Mouse (Mus musculus) embryonic facial prominence, embryonic 13.5 days (tissue): ENCODE data around the gene Synpo2. TPM values are rescaled to one million over a fixed set of nuclear protein-coding genes. Genes with fewer than 3 reads are reported as not detected.

Experiments
- ATAC-seq: fragments of 200-750 bp; cut with Nextera tagmentation; 2 replicates; pipeline ENCODE4 v1.8.0; 2017; ENCODE audit warnings: low read depth; ENCODE audit not compliant: insufficient number of reproducible peaks, insufficient read depth, low FRiP score, low TSS enrichment
- H3K27ac ChIP-seq: fragments of 300-500 bp; sonication (generic); 2 replicates; pipeline ENCODE4 v1.5.1; 2015; ENCODE audit warnings: moderate library complexity, mild to moderate bottlenecking, inconsistent platforms
- H3K27me3 ChIP-seq: fragments of 300-500 bp; sonication (generic); 2 replicates; pipeline ENCODE4 v1.6.1; 2015; ENCODE audit warnings: mild to moderate bottlenecking, inconsistent platforms
- H3K36me3 ChIP-seq: fragments of 300-500 bp; sonication (generic); 2 replicates; pipeline ENCODE4 v1.6.1; 2015; ENCODE audit warnings: mild to moderate bottlenecking, inconsistent platforms
- H3K4me1 ChIP-seq: fragments of 300-500 bp; sonication (generic); 2 replicates; pipeline ENCODE4 v1.6.1; 2015; ENCODE audit warnings: inconsistent platforms
- H3K4me2 ChIP-seq: fragments of 300-500 bp; sonication (generic); 2 replicates; pipeline ENCODE4 v1.6.1; 2015; ENCODE audit warnings: moderate library complexity, mild to moderate bottlenecking, inconsistent platforms
- H3K4me3 ChIP-seq: fragments of 300-500 bp; sonication (generic); 2 replicates; pipeline ENCODE4 v1.5.1; 2015; ENCODE audit warnings: mild to moderate bottlenecking, inconsistent platforms
- H3K9ac ChIP-seq: fragments of 300-500 bp; sonication (generic); 2 replicates; pipeline ENCODE4 v1.6.1; 2015; ENCODE audit warnings: mild to moderate bottlenecking, inconsistent platforms
- H3K9me3 ChIP-seq: fragments of 300-500 bp; sonication (generic); 2 replicates; pipeline ENCODE4 v1.6.1; 2016; ENCODE audit warnings: inconsistent platforms
- WGBS: fragments of 180-500 bp; shearing (Covaris S2); methylation state at CpG from one replicate; pipeline ENCODE4 v1.1.7; 2015; ENCODE audit warnings: mixed read lengths; 5-methylcytosine and 5-hydroxymethylcytosine counted together
- polyA plus RNA-seq: library from polyadenylated mRNA; unstranded; fragments of >200 nt; fragmentation: Nextera tagmentation; extraction: Ambion mirVana; gene quantifications from 2 replicates; pipeline ENCODE4 v1.2.1, GENCODE M21; 2015

The Synpo2 gene
- polyA plus RNA-seq, 1 experiment from 2014 or later = 7.2 TPM

GRCm38 (mm10) chr3:123163192-123163523 is 72.8 kb downstream of the Synpo2 start:
- no peaks in the 10 kb centered on the region for H3K27me3 ChIP-seq
- no peak overlapping the region for H3K4me2 ChIP-seq
- 33% methylated on average over 4 of the region's 4 CpGs for WGBS
- ATAC-seq = no peak
- H3K4me1 ChIP-seq = peaks cover 25% of the 10 kb centered on the region
- no peak overlapping the region for H3K4me3 ChIP-seq
- no peaks in the 10 kb centered on the region for H3K36me3 ChIP-seq
- H3K9ac ChIP-seq = no peak overlapping the region
- H3K9me3 ChIP-seq = no peaks in the 10 kb centered on the region
- H3K27ac ChIP-seq = no peak overlapping the region

GRCm38 (mm10) chr3:123162289-123163191 is 73.4 kb downstream of the Synpo2 start:
- H3K4me2 ChIP-seq = no peak overlapping the region
- 44% methylated on average over 6 of the region's 6 CpGs for WGBS
- no peaks in the 10 kb centered on the region for H3K9me3 ChIP-seq
- H3K9ac ChIP-seq = no peak overlapping the region
- no peak for ATAC-seq
- no peak overlapping the region for H3K27ac ChIP-seq
- H3K4me1 ChIP-seq = peaks cover 25% of the 10 kb centered on the region
- H3K36me3 ChIP-seq = no peaks in the 10 kb centered on the region
- H3K4me3 ChIP-seq = no peak overlapping the region
- H3K27me3 ChIP-seq = no peaks in the 10 kb centered on the region

- Histone ChIP-seq H3K4me1 (peaks cover 25% of the 10 kb centered on the region), H3K27me3 (no peaks in the 10 kb centered on the region), H3K36me3 (no peaks in the 10 kb centered on the region), H3K4me3 (no peak overlapping the region), H3K27ac (no peak overlapping the region), H3K4me2 (no peak overlapping the region), H3K9ac (no peak overlapping the region), H3K9me3 (no peaks in the 10 kb centered on the region)
- no peak for ATAC-seq
- WGBS = 14% methylated on average over 4 of the region's 4 CpGs
These were observed 75.2 kb downstream of the Synpo2 start for GRCm38 (mm10) chr3:123160792-123161191.

- H3K27me3 ChIP-seq = no peaks in the 10 kb centered on the region
- 27% methylated on average over 9 of the region's 9 CpGs for WGBS
- H3K36me3 ChIP-seq = no peaks in the 10 kb centered on the region
- no peak overlapping the region for H3K9ac ChIP-seq
- no peak overlapping the region for H3K4me2 ChIP-seq
- peak; percentile 21; the same call in 1 of the 2 replicates for ATAC-seq
- H3K9me3 ChIP-seq = no peaks in the 10 kb centered on the region
- no peak overlapping the region for H3K4me3 ChIP-seq
- no peak overlapping the region for H3K27ac ChIP-seq
- peaks cover 19% of the 10 kb centered on the region for H3K4me1 ChIP-seq
These were observed 76.7 kb downstream of the Synpo2 start for GRCm38 (mm10) chr3:123159139-123159824.

GRCm38 (mm10) chr3:123158579-123158978 is 77.4 kb downstream of the Synpo2 start:
- no peaks in the 10 kb centered on the region for H3K36me3 ChIP-seq
- H3K4me1 ChIP-seq = peaks cover 21% of the 10 kb centered on the region
- ATAC-seq = no peak
- no peak overlapping the region for H3K4me2 ChIP-seq
- H3K27me3 ChIP-seq = no peaks in the 10 kb centered on the region
- no peaks in the 10 kb centered on the region for H3K9me3 ChIP-seq
- 40% methylated on average over 6 of the region's 6 CpGs for WGBS
- no peak overlapping the region for H3K9ac ChIP-seq
- no peak overlapping the region for H3K4me3 ChIP-seq
- H3K27ac ChIP-seq = no peak overlapping the region

GRCm38 (mm10) chr3:123153337-123153736 is 82.6 kb downstream of the Synpo2 start:
- Histone ChIP-seq H3K9me3 (no peaks in the 10 kb centered on the region), H3K4me1 (peaks cover 3% of the 10 kb centered on the region; the same call in 1 of the 2 replicates), H3K27ac (no peak overlapping the region), H3K4me3 (no peak overlapping the region), H3K4me2 (no peak overlapping the region), H3K36me3 (no peaks in the 10 kb centered on the region), H3K9ac (no peak overlapping the region), H3K27me3 (no peaks in the 10 kb centered on the region)
- ATAC-seq = no peak
- WGBS = 77% methylated on average over 8 of the region's 8 CpGs

- Histone ChIP-seq H3K4me2 (no peak overlapping the region), H3K4me1 (peaks cover 3% of the 10 kb centered on the region; the same call in 1 of the 2 replicates), H3K27ac (no peak overlapping the region), H3K36me3 (no peaks in the 10 kb centered on the region), H3K4me3 (no peak overlapping the region), H3K9me3 (no peaks in the 10 kb centered on the region), H3K27me3 (no peaks in the 10 kb centered on the region), H3K9ac (no peak overlapping the region)
- 88% methylated on average over 5 of the region's 5 CpGs for WGBS
- no peak for ATAC-seq
These were observed 83.0 kb downstream of the Synpo2 start for GRCm38 (mm10) chr3:123152911-123153310.

GRCm38 (mm10) chr3:123150523-123151135 is 85.3 kb downstream of the Synpo2 start:
- ATAC-seq = no peak
- no peak overlapping the region for H3K27ac ChIP-seq
- WGBS = 67% methylated on average over 8 of the region's 8 CpGs
- H3K4me1 ChIP-seq = peaks cover 3% of the 10 kb centered on the region; the same call in 1 of the 2 replicates
- H3K27me3 ChIP-seq = no peaks in the 10 kb centered on the region
- no peaks in the 10 kb centered on the region for H3K9me3 ChIP-seq
- H3K36me3 ChIP-seq = no peaks in the 10 kb centered on the region
- no peak overlapping the region for H3K9ac ChIP-seq
- H3K4me3 ChIP-seq = no peak overlapping the region
- H3K4me2 ChIP-seq = no peak overlapping the region

GRCm38 (mm10) chr3:123149380-123150162 is 86.4 kb downstream of the Synpo2 start:
- WGBS = 76% methylated on average over 10 of the region's 10 CpGs

GRCm38 (mm10) chr3:123148641-123149040 is 87.3 kb downstream of the Synpo2 start:
- Histone ChIP-seq H3K27ac (no peak overlapping the region), H3K4me1 (peaks cover under 1% of the 10 kb centered on the region; the same call in 1 of the 2 replicates), H3K4me3 (no peak overlapping the region), H3K9ac (no peak overlapping the region), H3K9me3 (no peaks in the 10 kb centered on the region), H3K4me2 (no peak overlapping the region), H3K27me3 (no peaks in the 10 kb centered on the region), H3K36me3 (no peaks in the 10 kb centered on the region)
- WGBS = 86% methylated on average over 3 of the region's 3 CpGs
- ATAC-seq = no peak

More at GRCm38 (mm10) chr3:123149380-123150162, 86.4 kb downstream of the Synpo2 start:
- Histone ChIP-seq H3K9me3 (no peaks in the 10 kb centered on the region), H3K4me2 (no peak overlapping the region), H3K9ac (no peak overlapping the region), H3K27me3 (no peaks in the 10 kb centered on the region), H3K27ac (no peak overlapping the region), H3K4me3 (no peak overlapping the region), H3K36me3 (no peaks in the 10 kb centered on the region), H3K4me1 (peaks cover 3% of the 10 kb centered on the region; the same call in 1 of the 2 replicates)
- ATAC-seq = no peak

- Histone ChIP-seq H3K36me3 (no peaks in the 10 kb centered on the region), H3K4me2 (no peak overlapping the region), H3K9ac (no peak overlapping the region), H3K9me3 (no peaks in the 10 kb centered on the region), H3K27me3 (no peaks in the 10 kb centered on the region), H3K27ac (no peak overlapping the region), H3K4me1 (no peaks in the 10 kb centered on the region), H3K4me3 (no peak overlapping the region)
- no peak for ATAC-seq
- WGBS = 76% methylated on average over 8 of the region's 8 CpGs
These were observed 89.4 kb downstream of the Synpo2 start for GRCm38 (mm10) chr3:123146557-123146956.
